Mouse (Mus musculus): ENCODE data around the gene Ccnt1.

GRCm38 (mm10) chr15:98504514-98504913, 66.2 kb downstream of the Ccnt1 start:
- TF ChIP-seq CTCF (IDR thresholded peaks at IDR 0.05; ENCODE audit: low read depth, low read length) (peak; percentile 78), POLR2A (IDR thresholded peaks at IDR 0.05; ENCODE audit: insufficient read depth, low read length) (no peak)

Data from ES-Bruce4 (cell line).